Mouse (Mus musculus) layer of hippocampus, postnatal 10 days (tissue): ENCODE results near the gene Trp73. TPM values are rescaled to one million over a fixed set of nuclear protein-coding genes. Genes with fewer than 3 reads are reported as not detected.

Experiments used
- total RNA-seq, 2 experiments: library from RNA; stranded (reverse); gene quantifications; 2 replicates each; pipeline ENCODE4 v1.2.3; 2021

The Trp73 gene
- total RNA-seq, 2 experiments from 2014 or later: 4.7 to 5.2 TPM

Other genes with a start within 250 kb of the Trp73 start
- gene A430005L14Rik, start 183.0 kb downstream of the Trp73 start, total RNA-seq: 10 to 100 TPM; 16.3 to 17.1 TPM
- 10 to 100 TPM; 12.0 to 14.6 TPM for gene Dffb, start 165.1 kb downstream of the Trp73 start, total RNA-seq
- gene Cep104, start 165.0 kb downstream of the Trp73 start, total RNA-seq: 10 to 100 TPM; 26.9 to 27.6 TPM
- 10 to 100 TPM; 57.3 to 64.8 TPM for gene Lrrc47, start 128.5 kb downstream of the Trp73 start, total RNA-seq
- 1 to 10 TPM; 3.4 to 5.8 TPM for gene Smim1, start 114.0 kb downstream of the Trp73 start, total RNA-seq
- 1 to 10 TPM; 1.4 to 2.3 TPM for gene Ccdc27, start 97.5 kb downstream of the Trp73 start, total RNA-seq
- gene Wrap73, start 2.2 kb upstream of the Trp73 start, total RNA-seq: 10 to 100 TPM; 27.3 to 33.0 TPM
- gene Tprgl, start 20.5 kb upstream of the Trp73 start, total RNA-seq: 100 to 1,000 TPM; 135 to 141 TPM
- gene Megf6, start 30.5 kb upstream of the Trp73 start, total RNA-seq: 10 to 100 TPM; 11.4 to 11.6 TPM
- gene Arhgef16, start 161.5 kb upstream of the Trp73 start, total RNA-seq: under 1 TPM in 1 of 2 experiments, not detected in 1; 0.41 TPM
- under 1 TPM in 1 of 2 experiments, not detected in 1; 0.40 TPM for gene B230104I21Rik, start 195.9 kb upstream of the Trp73 start, total RNA-seq